Mouse (Mus musculus): ENCODE measurements around the gene Tmem185b.

DNA sequence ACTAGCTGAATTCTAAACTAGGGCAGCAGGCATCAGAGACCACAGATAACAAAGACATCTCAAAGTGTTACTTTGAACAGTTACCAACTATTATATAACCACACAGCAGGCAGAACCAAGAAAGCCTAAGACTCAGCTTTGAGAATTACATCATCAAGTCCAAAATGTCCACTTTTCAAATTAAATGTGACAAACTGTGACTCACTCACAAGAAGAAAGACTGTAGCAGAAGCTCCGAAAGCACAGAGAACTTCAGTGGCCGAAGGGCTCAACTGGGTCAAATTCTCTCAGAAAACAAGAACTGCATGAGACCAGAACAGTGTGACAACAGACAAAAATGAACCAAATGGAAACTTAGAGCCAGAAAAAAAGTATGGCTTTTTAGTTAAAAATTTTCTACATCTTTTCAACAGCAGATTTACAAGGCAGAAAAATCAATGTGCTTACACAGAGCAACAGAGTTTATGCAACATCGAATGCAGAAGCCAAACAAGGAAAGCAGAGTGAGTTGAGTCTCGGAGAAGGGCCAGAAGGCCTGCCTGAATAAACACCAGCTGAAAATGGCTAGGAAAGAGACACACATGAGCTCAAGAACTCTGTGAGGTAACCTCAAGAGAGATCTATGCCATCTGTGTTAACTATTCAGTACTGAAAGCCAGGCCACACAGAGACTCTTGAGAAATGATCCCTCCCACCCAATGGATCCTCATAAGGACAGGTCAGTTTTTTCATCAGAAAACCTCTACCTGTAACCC lies 31.9 kb downstream of the Tmem185b start:
- TF ChIP-seq FLI1 (IDR thresholded peaks at IDR 0.05; ENCODE audit: low read length) (no peak), GATA1 (IDR thresholded peaks at IDR 0.05; ENCODE audit: borderline replicate concordance, low read length) (no peak)

Measured in megakaryocyte, embryonic 14.5 days (primary cell).